In the genomic region with DNA sequence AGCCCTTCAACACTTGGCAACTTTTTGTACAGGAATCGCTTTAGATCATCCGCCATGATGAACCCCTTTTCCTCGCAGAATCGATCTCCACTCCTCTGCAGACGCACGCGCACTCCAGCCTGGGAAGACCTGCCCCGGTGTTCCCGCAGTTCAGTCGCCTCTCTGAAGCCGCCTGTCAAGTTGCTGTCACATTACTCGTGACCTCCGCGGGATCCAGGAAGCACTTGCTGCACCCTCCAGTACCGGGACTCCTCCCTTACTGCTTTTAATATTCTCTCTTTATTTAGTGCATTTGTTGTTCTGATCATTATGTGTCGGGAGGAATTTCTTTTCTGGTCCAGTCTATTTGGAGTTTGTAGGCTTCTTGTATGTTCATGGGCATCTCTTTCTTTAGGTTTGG, we compare ENCODE assay signal across 20 mouse cellular contexts. TPM values are rescaled to one million over a fixed set of nuclear protein-coding genes. Genes with fewer than 3 reads are reported as not detected.
"Had no signal": no experiment of that assay in that cellular context is flagged by ENCODE, and none has a peak within 500 bp of the region (broad histone marks: within the 10 kb centered on the region; RNA-seq: fewer than 3 reads in every experiment).

No protein-coding gene starts in this region.

RNA-seq across cellular contexts. Expression of gene Olfr670, which starts 12.2 kb away (rescaled TPM):
- total RNA-seq: layer of hippocampus, adult 2 months; layer of hippocampus, postnatal 25 days; left cerebral cortex, adult 18-20 months; left cerebral cortex, postnatal 25 days; midbrain, postnatal 0 days had no signal
- polyA plus RNA-seq: kidney, embryonic 14.5 days; kidney, postnatal 0 days; large intestine, adult 2 months; limb, embryonic 10.5 days; limb, embryonic 13.5 days; liver, embryonic 12.5 days; liver, embryonic 15.5 days; lung, adult 2 months; lung, embryonic 16.5 days; midbrain, embryonic 11.5 days; midbrain, embryonic 14.5 days; midbrain, postnatal 0 days; neural tube, embryonic 12.5 days; neural tube, embryonic 15.5 days; stomach, embryonic 15.5 days; thymus, postnatal 0 days had no signal

RNA-seq across cellular contexts. Expression of gene Olfr669, which starts 16.2 kb away (rescaled TPM):
- total RNA-seq: layer of hippocampus, adult 2 months; layer of hippocampus, postnatal 25 days; left cerebral cortex, adult 18-20 months; left cerebral cortex, postnatal 25 days; midbrain, postnatal 0 days had no signal
- polyA plus RNA-seq: kidney, embryonic 14.5 days; kidney, postnatal 0 days; large intestine, adult 2 months; limb, embryonic 10.5 days; limb, embryonic 13.5 days; liver, embryonic 12.5 days; liver, embryonic 15.5 days; lung, adult 2 months; lung, embryonic 16.5 days; midbrain, embryonic 11.5 days; midbrain, embryonic 14.5 days; midbrain, postnatal 0 days; neural tube, embryonic 12.5 days; neural tube, embryonic 15.5 days; stomach, embryonic 15.5 days; thymus, postnatal 0 days had no signal

RNA-seq across cellular contexts. Expression of gene Olfr668, which starts 22.4 kb away (rescaled TPM):
- total RNA-seq: layer of hippocampus, adult 2 months; layer of hippocampus, postnatal 25 days; left cerebral cortex, adult 18-20 months; left cerebral cortex, postnatal 25 days; midbrain, postnatal 0 days had no signal
- polyA plus RNA-seq: kidney, embryonic 14.5 days; kidney, postnatal 0 days; large intestine, adult 2 months; limb, embryonic 10.5 days; limb, embryonic 13.5 days; liver, embryonic 12.5 days; liver, embryonic 15.5 days; lung, adult 2 months; lung, embryonic 16.5 days; midbrain, embryonic 11.5 days; midbrain, embryonic 14.5 days; midbrain, postnatal 0 days; neural tube, embryonic 12.5 days; neural tube, embryonic 15.5 days; stomach, embryonic 15.5 days; thymus, postnatal 0 days had no signal

RNA-seq across cellular contexts. Expression of gene Olfr671, which starts 28.7 kb away (rescaled TPM):
- total RNA-seq: layer of hippocampus, adult 2 months; layer of hippocampus, postnatal 25 days; left cerebral cortex, adult 18-20 months; left cerebral cortex, postnatal 25 days; midbrain, postnatal 0 days had no signal
- polyA plus RNA-seq: kidney, embryonic 14.5 days; kidney, postnatal 0 days; large intestine, adult 2 months; limb, embryonic 10.5 days; limb, embryonic 13.5 days; liver, embryonic 12.5 days; liver, embryonic 15.5 days; lung, adult 2 months; lung, embryonic 16.5 days; midbrain, embryonic 11.5 days; midbrain, embryonic 14.5 days; midbrain, postnatal 0 days; neural tube, embryonic 12.5 days; neural tube, embryonic 15.5 days; stomach, embryonic 15.5 days; thymus, postnatal 0 days had no signal

RNA-seq across cellular contexts. Expression of gene Olfr667, which starts 29.0 kb away (rescaled TPM):
- total RNA-seq: layer of hippocampus, adult 2 months; layer of hippocampus, postnatal 25 days; left cerebral cortex, adult 18-20 months; left cerebral cortex, postnatal 25 days; midbrain, postnatal 0 days had no signal
- polyA plus RNA-seq: kidney, embryonic 14.5 days; kidney, postnatal 0 days; large intestine, adult 2 months; limb, embryonic 10.5 days; limb, embryonic 13.5 days; liver, embryonic 12.5 days; liver, embryonic 15.5 days; lung, adult 2 months; lung, embryonic 16.5 days; midbrain, embryonic 11.5 days; midbrain, embryonic 14.5 days; midbrain, postnatal 0 days; neural tube, embryonic 12.5 days; neural tube, embryonic 15.5 days; stomach, embryonic 15.5 days; thymus, postnatal 0 days had no signal
